Comparison of ENCODE assay signal across 15 mouse cellular contexts in the genomic region with DNA sequence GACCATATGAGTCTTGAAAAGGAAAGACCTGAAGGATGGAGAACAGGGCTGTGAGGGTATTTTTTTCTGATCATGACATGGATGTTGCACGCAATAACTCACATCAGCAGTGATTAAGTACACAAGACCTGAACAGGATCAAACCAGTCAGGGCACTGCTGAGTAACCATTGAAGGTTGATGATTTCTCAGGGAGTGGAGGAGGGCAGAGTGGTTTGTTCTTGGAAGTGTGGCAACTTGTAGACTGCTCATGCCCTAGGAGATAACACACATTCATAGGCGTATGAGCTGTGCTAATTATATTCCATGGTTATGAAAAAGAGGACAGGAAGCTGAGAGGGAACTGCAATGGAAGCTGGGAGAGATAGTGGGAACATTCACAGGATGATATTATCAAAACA.
"Had no signal": no experiment of that assay in that cellular context is flagged by ENCODE, and none has a peak within 500 bp of the region (broad histone marks: within the 10 kb centered on the region; RNA-seq: fewer than 3 reads in every experiment).

No protein-coding gene starts in this region.

- H3K9me3 ChIP-seq: neural tube, embryonic 12.5 days; neural tube, embryonic 13.5 days; neural tube, embryonic 15.5 days; stomach, embryonic 15.5 days had no signal

- H3K27me3 ChIP-seq: neural tube, embryonic 12.5 days; neural tube, embryonic 13.5 days; neural tube, embryonic 15.5 days; stomach, embryonic 15.5 days had no signal

- DNase-seq: retina, postnatal 1 day; right cerebral cortex, postnatal 14 days; right cerebral cortex, postnatal 25 days; right cerebral cortex, postnatal 4 days; spleen, adult 18-20 months; thymus, adult 18-20 months; thymus, adult 2 months; thymus, postnatal 14 days; thymus, postnatal 25 days; thymus, postnatal 36 days; thymus, postnatal 4 days had no signal

- H3K4me2 ChIP-seq: neural tube, embryonic 12.5 days; neural tube, embryonic 13.5 days; neural tube, embryonic 15.5 days; stomach, embryonic 15.5 days had no signal

- H3K27ac ChIP-seq: neural tube, embryonic 12.5 days; neural tube, embryonic 13.5 days; neural tube, embryonic 15.5 days; stomach, embryonic 15.5 days had no signal

- H3K36me3 ChIP-seq: neural tube, embryonic 12.5 days; neural tube, embryonic 13.5 days; neural tube, embryonic 15.5 days; stomach, embryonic 15.5 days had no signal

- H3K9ac ChIP-seq: neural tube, embryonic 12.5 days; neural tube, embryonic 13.5 days; neural tube, embryonic 15.5 days; stomach, embryonic 15.5 days had no signal

- H3K4me3 ChIP-seq: neural tube, embryonic 12.5 days; neural tube, embryonic 13.5 days; neural tube, embryonic 15.5 days; stomach, embryonic 15.5 days had no signal

- H3K4me1 ChIP-seq: neural tube, embryonic 12.5 days; neural tube, embryonic 13.5 days; neural tube, embryonic 15.5 days; stomach, embryonic 15.5 days had no signal
